Mouse (Mus musculus): ENCODE results near the gene Clec16a. TPM values are rescaled to one million over a fixed set of nuclear protein-coding genes. Genes with fewer than 3 reads are reported as not detected.

Clec16a gene
- polyA plus RNA-seq, 1 experiment from 2014 or later, result 40.6 TPM

DNA sequence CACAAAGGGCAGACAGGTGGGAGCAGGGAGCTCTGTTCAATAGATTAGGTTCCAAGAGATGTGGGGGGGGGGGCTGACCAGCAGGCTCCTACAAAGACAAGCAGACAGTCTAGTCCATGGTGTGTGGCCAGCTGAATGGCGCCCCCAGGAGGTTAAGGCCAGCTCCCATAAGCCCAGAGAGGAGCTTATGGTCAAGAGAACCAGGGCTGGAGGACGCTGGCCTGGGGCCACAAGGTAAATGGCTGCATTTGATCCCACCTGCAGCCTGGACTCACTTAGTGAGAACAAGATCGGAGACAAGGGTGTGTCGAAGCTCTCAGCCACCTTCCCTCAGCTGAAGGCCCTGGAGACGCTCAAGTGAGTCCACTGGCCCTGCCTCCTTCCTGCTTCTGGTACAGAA, 27.1 kb upstream of the Clec16a start:
- 49% methylated on average over 5 of the region's 5 CpGs for WGBS
- no peak for ATAC-seq (ENCODE audit: insufficient number of reproducible peaks, insufficient read depth, low FRiP score, low TSS enrichment, low read depth)
- Histone ChIP-seq H3K36me3 (no peaks in the 10 kb centered on the region), H3K4me3 (replicated peaks) (no peak overlapping the region), H3K4me2 (no peak overlapping the region), H3K9me3 (no peaks in the 10 kb centered on the region), H3K4me1 (replicated peaks) (peaks cover 11% of the 10 kb centered on the region), H3K9ac (replicated peaks) (no peak overlapping the region), H3K27me3 (no peaks in the 10 kb centered on the region), H3K27ac (no peak overlapping the region)

- 44% methylated on average over 2 of the region's 2 CpGs for WGBS
Observed at GRCm38 (mm10) chr16:10520908-10521614, 24.1 kb upstream of the Clec16a start.

GRCm38 (mm10) chr16:10522811-10523210, 22.3 kb upstream of the Clec16a start:
- Histone ChIP-seq H3K27me3 (no peaks in the 10 kb centered on the region), H3K4me1 (replicated peaks) (0 out of 2 replicates have a peak, but pooled peaks cover 3% of the 10 kb centered on the region), H3K27ac (no peak overlapping the region), H3K4me3 (replicated peaks) (no peak overlapping the region), H3K9me3 (no peaks in the 10 kb centered on the region), H3K9ac (replicated peaks) (no peak overlapping the region), H3K36me3 (no peaks in the 10 kb centered on the region), H3K4me2 (no peak overlapping the region)
- ATAC-seq (ENCODE audit: insufficient number of reproducible peaks, insufficient read depth, low FRiP score, low TSS enrichment, low read depth), result no peak
- 88% methylated on average over 1 of the region's 1 CpGs for WGBS

More at GRCm38 (mm10) chr16:10520908-10521614, 24.1 kb upstream of the Clec16a start:
- no peak overlapping the region for H3K9ac ChIP-seq (replicated peaks)
- H3K4me1 ChIP-seq (replicated peaks), result peaks cover 11% of the 10 kb centered on the region
- no peak overlapping the region for H3K4me3 ChIP-seq (replicated peaks)
- H3K4me2 ChIP-seq, result no peak overlapping the region
- H3K36me3 ChIP-seq, result no peaks in the 10 kb centered on the region
- peak; percentile 77 for ATAC-seq (ENCODE audit: insufficient number of reproducible peaks, insufficient read depth, low FRiP score, low TSS enrichment, low read depth)
- H3K27ac ChIP-seq, result no peak overlapping the region
- H3K9me3 ChIP-seq, result no peaks in the 10 kb centered on the region
- no peaks in the 10 kb centered on the region for H3K27me3 ChIP-seq

DNA sequence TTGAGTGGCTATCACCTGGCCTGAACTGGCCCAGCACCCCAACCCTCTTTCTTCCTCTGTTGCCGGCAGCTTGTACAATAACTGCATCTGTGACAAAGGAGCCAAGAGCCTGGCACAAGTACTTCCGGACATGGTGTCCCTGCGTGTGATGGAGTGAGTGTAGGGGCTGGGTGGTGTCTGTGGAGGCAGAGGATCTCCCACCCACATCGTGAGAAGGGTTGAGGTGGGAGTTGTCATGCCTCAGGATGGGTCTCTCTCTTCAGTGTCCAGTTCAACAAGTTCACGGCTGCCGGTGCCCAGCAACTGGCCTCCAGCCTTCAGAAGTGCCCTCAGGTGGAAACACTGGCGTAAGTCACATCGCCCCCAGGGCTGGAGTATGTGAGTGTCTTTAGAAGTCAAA, 21.5 kb upstream of the Clec16a start:
- no peak for ATAC-seq (ENCODE audit: insufficient number of reproducible peaks, insufficient read depth, low FRiP score, low TSS enrichment, low read depth)
- WGBS, result 84% methylated on average over 8 of the region's 8 CpGs

DNA sequence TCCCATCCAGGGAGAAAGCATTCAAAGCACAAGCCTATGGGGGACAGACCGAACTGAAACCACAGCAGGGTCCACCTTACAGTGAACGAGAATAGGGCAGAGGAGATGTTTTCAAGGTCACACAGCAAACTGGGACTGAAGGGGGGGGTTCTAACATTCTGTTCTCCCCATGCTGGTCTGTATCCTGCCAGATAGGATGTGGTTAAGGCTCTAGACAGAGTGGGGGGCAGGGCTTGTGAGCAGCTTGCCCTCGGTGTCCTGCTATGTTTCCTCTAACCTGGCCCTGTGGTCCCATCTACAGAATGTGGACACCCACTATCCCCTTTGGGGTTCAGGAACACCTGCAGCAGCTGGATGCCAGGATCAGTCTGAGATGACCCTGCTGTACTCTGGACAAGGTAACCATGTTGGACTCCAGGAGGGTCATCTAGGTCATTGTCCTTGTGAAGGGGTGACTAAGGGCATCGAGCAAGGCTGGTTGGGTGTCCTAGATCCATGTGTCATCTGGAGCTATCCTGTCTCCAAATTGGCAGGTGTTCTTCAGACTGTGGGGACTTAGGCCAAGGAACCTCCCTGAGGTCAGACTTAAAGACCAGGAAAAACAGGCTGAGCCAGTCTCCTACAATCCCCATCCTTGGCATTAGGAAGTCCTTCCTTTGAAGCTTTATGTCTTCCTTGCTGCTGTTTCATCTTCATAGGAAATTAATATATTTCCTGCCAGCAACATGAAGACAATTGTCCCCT, 20.1 kb upstream of the Clec16a start:
- Histone ChIP-seq H3K36me3 (peaks cover 13% of the 10 kb centered on the region), H3K27ac (no peak overlapping the region), H3K9ac (replicated peaks) (no peak overlapping the region; the same call in 1 of the 2 replicates), H3K4me3 (replicated peaks) (no peak overlapping the region), H3K9me3 (no peaks in the 10 kb centered on the region), H3K4me1 (replicated peaks) (no peaks in the 10 kb centered on the region), H3K27me3 (no peaks in the 10 kb centered on the region), H3K4me2 (no peak overlapping the region)
- no peak for ATAC-seq (ENCODE audit: insufficient number of reproducible peaks, insufficient read depth, low FRiP score, low TSS enrichment, low read depth)
- WGBS, result 81% methylated on average over 4 of the region's 4 CpGs

More for the DNA sequence above, 21.5 kb upstream of the Clec16a start:
- no peaks in the 10 kb centered on the region for H3K27me3 ChIP-seq
- no peaks in the 10 kb centered on the region for H3K9me3 ChIP-seq
- no peak overlapping the region for H3K4me2 ChIP-seq
- no peak overlapping the region for H3K27ac ChIP-seq
- no peak overlapping the region for H3K9ac ChIP-seq (replicated peaks)
- H3K4me3 ChIP-seq (replicated peaks), result no peak overlapping the region
- no peaks in the 10 kb centered on the region for H3K4me1 ChIP-seq (replicated peaks)
- H3K36me3 ChIP-seq, result no peaks in the 10 kb centered on the region

GRCm38 (mm10) chr16:10525610-10525980, 19.5 kb upstream of the Clec16a start:
- Histone ChIP-seq H3K27me3 (no peaks in the 10 kb centered on the region), H3K4me2 (no peak overlapping the region), H3K9ac (replicated peaks) (no peak overlapping the region), H3K4me3 (replicated peaks) (no peak overlapping the region), H3K27ac (no peak overlapping the region), H3K36me3 (peaks cover 19% of the 10 kb centered on the region), H3K4me1 (replicated peaks) (no peaks in the 10 kb centered on the region), H3K9me3 (no peaks in the 10 kb centered on the region)
- ATAC-seq (ENCODE audit: insufficient number of reproducible peaks, insufficient read depth, low FRiP score, low TSS enrichment, low read depth), result no peak
- WGBS, result 71% methylated on average over 2 of the region's 2 CpGs

DNA sequence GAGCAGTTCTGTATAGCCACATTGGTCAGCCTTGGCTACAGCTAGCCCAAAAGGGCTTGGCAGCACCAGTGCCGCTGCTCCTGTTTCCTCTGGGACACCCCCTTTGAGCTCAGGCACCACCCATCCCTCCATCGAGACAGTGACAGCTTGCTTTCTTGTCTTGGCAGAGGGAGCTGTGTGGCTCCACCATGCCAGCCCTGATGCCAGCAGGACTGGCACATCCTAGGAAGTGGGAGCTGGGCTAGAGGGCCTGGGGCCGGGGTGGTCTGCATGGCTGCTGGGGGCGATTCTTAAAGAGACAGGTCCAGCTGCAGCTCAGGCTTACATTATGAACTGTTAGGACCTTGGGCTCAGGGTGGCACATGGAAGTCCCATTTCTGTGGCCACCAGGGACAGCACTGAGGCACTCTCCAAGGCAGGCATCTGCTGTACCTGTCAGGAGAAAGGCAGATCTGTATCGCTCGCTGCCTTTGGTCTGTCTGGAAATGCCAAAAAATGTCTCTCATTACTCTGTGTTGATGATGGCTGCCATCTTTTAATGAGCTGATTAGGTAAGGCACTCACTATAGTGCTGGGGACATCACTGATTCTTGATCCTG, 18.0 kb upstream of the Clec16a start:
- H3K27me3 ChIP-seq, result no peaks in the 10 kb centered on the region
- H3K9me3 ChIP-seq, result no peaks in the 10 kb centered on the region
- 80% methylated on average over 6 of the region's 6 CpGs for WGBS
- no peak overlapping the region for H3K27ac ChIP-seq
- no peak for ATAC-seq (ENCODE audit: insufficient number of reproducible peaks, insufficient read depth, low FRiP score, low TSS enrichment, low read depth)
- no peak overlapping the region for H3K4me2 ChIP-seq
- H3K36me3 ChIP-seq, result peaks cover 33% of the 10 kb centered on the region
- H3K4me3 ChIP-seq (replicated peaks), result no peak overlapping the region
- no peaks in the 10 kb centered on the region for H3K4me1 ChIP-seq (replicated peaks)
- H3K9ac ChIP-seq (replicated peaks), result no peak overlapping the region

GRCm38 (mm10) chr16:10528382-10528781, 16.8 kb upstream of the Clec16a start:
- H3K36me3 ChIP-seq, result peaks cover 41% of the 10 kb centered on the region
- no peak overlapping the region for H3K27ac ChIP-seq
- no peak overlapping the region for H3K9ac ChIP-seq (replicated peaks)
- H3K4me3 ChIP-seq (replicated peaks), result no peak overlapping the region
- no peaks in the 10 kb centered on the region for H3K9me3 ChIP-seq
- no peak for ATAC-seq (ENCODE audit: insufficient number of reproducible peaks, insufficient read depth, low FRiP score, low TSS enrichment, low read depth)
- H3K4me1 ChIP-seq (replicated peaks), result no peaks in the 10 kb centered on the region
- no peak overlapping the region for H3K4me2 ChIP-seq
- WGBS, result 85% methylated on average over 3 of the region's 3 CpGs
- no peaks in the 10 kb centered on the region for H3K27me3 ChIP-seq

DNA sequence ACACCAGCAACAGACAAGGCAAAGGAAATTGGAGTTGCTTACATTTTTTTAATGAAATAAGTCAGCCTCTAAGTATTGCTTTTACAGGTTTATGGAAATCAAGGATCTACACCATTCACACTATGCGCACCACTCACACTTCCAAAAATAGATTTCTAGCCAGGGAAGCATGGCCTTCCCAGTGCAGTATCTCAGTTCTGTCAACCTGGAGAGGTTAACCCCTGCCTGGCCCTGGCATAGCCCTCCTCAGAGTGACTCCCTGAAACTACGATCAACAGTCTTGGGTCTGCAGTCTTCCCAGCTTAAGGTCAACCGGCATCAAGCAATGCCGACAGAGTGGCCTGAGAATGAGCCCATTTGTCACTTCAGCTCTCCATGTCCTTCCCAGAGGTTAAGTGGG, 15.0 kb upstream of the Clec16a start:
- H3K4me2 ChIP-seq, result no peak overlapping the region
- H3K36me3 ChIP-seq, result peaks cover 51% of the 10 kb centered on the region
- 87% methylated on average over 4 of the region's 4 CpGs for WGBS
- no peaks in the 10 kb centered on the region for H3K4me1 ChIP-seq (replicated peaks)
- H3K27me3 ChIP-seq, result no peaks in the 10 kb centered on the region
- ATAC-seq (ENCODE audit: insufficient number of reproducible peaks, insufficient read depth, low FRiP score, low TSS enrichment, low read depth), result no peak
- H3K27ac ChIP-seq, result no peak overlapping the region
- no peaks in the 10 kb centered on the region for H3K9me3 ChIP-seq
- no peak overlapping the region for H3K4me3 ChIP-seq (replicated peaks)
- H3K9ac ChIP-seq (replicated peaks), result no peak overlapping the region

DNA sequence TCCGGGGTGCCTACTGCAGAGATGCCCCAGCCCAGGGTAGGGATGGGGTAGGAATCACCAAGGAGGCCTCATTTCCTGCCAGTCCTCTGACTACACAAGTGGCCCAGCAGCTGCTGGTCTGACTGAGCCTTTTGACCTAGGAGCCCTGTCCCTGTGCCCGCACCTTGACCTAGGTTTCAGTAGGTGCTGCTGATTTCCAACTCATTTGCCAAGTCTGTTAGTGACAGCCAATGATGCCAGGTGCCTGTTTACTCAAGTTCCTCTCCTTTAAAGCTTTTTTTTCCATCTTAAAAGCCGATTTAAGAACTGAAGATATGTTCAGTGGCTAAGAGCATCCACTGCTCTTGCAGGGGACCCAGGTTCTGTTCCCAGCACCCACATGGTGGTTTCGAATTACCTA, 11.4 kb upstream of the Clec16a start:
- no peak overlapping the region for H3K4me2 ChIP-seq
- H3K27me3 ChIP-seq, result no peaks in the 10 kb centered on the region
- peaks cover 66% of the 10 kb centered on the region for H3K36me3 ChIP-seq
- H3K27ac ChIP-seq, result no peak overlapping the region
- no peak for ATAC-seq (ENCODE audit: insufficient number of reproducible peaks, insufficient read depth, low FRiP score, low TSS enrichment, low read depth)
- 0 out of 2 replicates have a peak, but pooled peaks cover 6% of the 10 kb centered on the region for H3K4me1 ChIP-seq (replicated peaks)
- H3K4me3 ChIP-seq (replicated peaks), result no peak overlapping the region
- H3K9ac ChIP-seq (replicated peaks), result no peak overlapping the region
- 95% methylated on average over 4 of the region's 4 CpGs for WGBS
- no peaks in the 10 kb centered on the region for H3K9me3 ChIP-seq

- no peaks in the 10 kb centered on the region for H3K27me3 ChIP-seq
- no peak overlapping the region for H3K9ac ChIP-seq (replicated peaks)
- WGBS, result 86% methylated on average over 7 of the region's 7 CpGs
- H3K4me1 ChIP-seq (replicated peaks), result peaks cover 14% of the 10 kb centered on the region
- H3K36me3 ChIP-seq, result peaks cover 58% of the 10 kb centered on the region
- no peaks in the 10 kb centered on the region for H3K9me3 ChIP-seq
- no peak for ATAC-seq (ENCODE audit: insufficient number of reproducible peaks, insufficient read depth, low FRiP score, low TSS enrichment, low read depth)
- H3K4me2 ChIP-seq, result no peak overlapping the region
- no peak overlapping the region for H3K4me3 ChIP-seq (replicated peaks)
- no peak overlapping the region for H3K27ac ChIP-seq
Observed at GRCm38 (mm10) chr16:10534567-10534966, 10.6 kb upstream of the Clec16a start.

Data from limb, embryonic 12.5 days (tissue).